Mouse (Mus musculus): ENCODE measurements at regions not wholly inside any gene's neighbourhood (a gene's known extent, or its start where the extent isn't known, plus 50 kb on each side); places are given as distances from the start of the nearest gene placed in this dataset.

DNA sequence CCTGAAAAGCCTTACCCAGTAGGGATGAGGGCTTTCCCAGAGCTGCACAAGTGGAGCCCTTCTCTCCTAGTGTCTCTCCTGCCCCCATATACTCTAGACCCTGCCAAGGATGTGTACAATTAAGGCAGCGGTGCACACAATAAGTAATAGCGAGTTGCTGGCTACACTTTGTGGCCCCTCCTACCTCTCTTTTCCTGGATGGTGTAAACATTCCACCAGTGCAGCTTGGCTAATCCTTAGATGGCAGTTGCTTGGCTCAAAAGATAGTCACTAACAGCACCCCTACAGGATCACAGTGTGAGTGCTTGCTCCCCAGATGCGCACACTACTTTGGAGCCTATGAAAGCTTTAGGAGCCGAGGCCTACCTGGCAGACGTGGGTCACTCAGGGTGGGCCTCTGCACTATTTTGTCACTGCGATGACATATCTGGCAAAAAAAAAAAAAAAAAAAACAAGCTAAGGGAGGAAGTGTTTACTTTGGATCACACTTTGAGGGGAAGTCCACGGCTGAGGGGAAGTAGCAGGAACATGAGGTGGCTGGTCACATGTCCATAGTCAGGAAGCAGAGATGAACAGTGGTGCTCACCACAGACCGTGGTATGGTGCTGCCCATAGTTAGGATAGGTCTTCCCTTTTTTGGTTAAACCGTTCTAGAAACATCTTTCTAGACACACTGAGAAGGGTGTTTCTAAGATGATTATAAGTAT lies 57.6 kb upstream of the Ampd3 start:
- TF ChIP-seq CTCF (conservative IDR thresholded peaks at IDR 0.05; ENCODE audit: low read length) (no peak), POU5F1 (IDR thresholded peaks at IDR 0.05; ENCODE audit: borderline replicate concordance, low read length) (no peak), NANOG (IDR thresholded peaks at IDR 0.05; ENCODE audit: borderline replicate concordance, low read length) (no peak)
